Mouse (Mus musculus): ENCODE data around the gene Olfr666. TPM values are rescaled to one million over a fixed set of nuclear protein-coding genes. Genes with fewer than 3 reads are reported as not detected.
"Not testable (repeated sequence)": the region's sequence is repeated elsewhere in the genome, so short reads cannot be mapped to it uniquely, and the experiment has no call there.

Olfr666 gene
- polyA plus RNA-seq (2015; fragmentation: Nextera tagmentation; extraction: Ambion mirVana): not detected in 2 replicates

DNA sequence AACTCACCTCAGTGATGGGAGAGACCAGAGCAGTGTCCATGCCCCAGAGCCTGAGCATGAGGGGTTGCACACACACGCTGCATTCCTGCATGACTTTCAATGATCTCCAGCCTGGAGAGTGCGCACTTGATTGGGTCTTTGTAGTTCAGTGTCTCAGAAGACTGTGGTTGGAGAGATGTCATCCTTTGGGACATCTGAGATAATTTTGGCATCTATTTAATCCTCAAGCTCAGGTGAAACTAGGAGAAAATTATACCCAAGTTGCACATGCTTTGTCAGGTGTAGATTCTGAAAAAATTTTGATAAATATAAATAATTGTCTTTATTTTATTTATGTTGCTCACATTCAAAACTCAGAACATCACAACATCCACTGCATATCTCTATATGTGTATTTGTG lies at the start of gene Olfr666:
Gene Olfr666 (minus strand): TSS at position 101 of the 400 bp plus-strand sequence.
- H3K9ac ChIP-seq (replicated peaks): no peak within 1 kb of the TSS
- ATAC-seq (replicated peaks): no peak
- no peak within 1 kb of the TSS for H3K27ac ChIP-seq (replicated peaks)
- H3K4me1 ChIP-seq: no peaks in the 10 kb centered on the region
- no peak within 1 kb of the TSS for H3K4me2 ChIP-seq (replicated peaks)
- no peaks in the 10 kb centered on the region for H3K27me3 ChIP-seq
- H3K36me3 ChIP-seq: no peaks in the 10 kb centered on the region
- H3K4me3 ChIP-seq: no peak within 1 kb of the TSS
- no peaks in the 10 kb centered on the region for H3K9me3 ChIP-seq
- 91% methylated on average over 2 of the region's 2 CpGs for WGBS

DNA sequence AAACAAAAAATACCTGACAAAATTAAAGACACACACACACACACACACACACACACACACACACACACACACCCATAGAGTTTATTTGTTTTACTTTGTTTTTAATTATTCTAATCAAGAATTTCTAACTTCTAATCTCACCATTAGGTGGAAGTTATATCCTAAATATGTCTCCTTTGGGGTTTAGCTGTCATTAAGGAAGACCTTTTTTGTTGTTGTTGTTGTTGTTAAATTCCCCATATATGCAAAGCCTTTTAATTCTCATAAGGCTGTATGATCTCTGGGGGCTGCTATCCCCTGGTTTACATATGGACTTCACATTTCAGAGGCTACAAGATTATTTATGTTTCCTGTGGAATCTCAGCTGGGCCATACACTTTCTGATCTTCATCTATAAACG lies 38.2 kb upstream of the Olfr666 start, which contains the start of gene Olfr669:
Gene Olfr669 (plus strand): TSS at position 301 of the 400 bp plus-strand sequence.
- ATAC-seq (replicated peaks): no peak
- H3K27me3 ChIP-seq: no peaks in the 10 kb centered on the region
- no peak within 1 kb of the TSS for H3K4me3 ChIP-seq
- H3K4me1 ChIP-seq: no peaks in the 10 kb centered on the region
- no peaks in the 10 kb centered on the region for H3K36me3 ChIP-seq
- H3K9ac ChIP-seq (replicated peaks): no peak within 1 kb of the TSS
- no peaks in the 10 kb centered on the region for H3K9me3 ChIP-seq
- H3K4me2 ChIP-seq (replicated peaks): no peak within 1 kb of the TSS
- WGBS: 94% methylated on average over 1 of the region's 1 CpGs
- no peak within 1 kb of the TSS for H3K27ac ChIP-seq (replicated peaks)

- H3K36me3 ChIP-seq: no peaks in the 10 kb centered on the region
- no peak within 1 kb of the TSS for H3K4me3 ChIP-seq
- ATAC-seq (replicated peaks): no peak
These were observed 32.2 kb upstream of the Olfr666 start, which contains the start of gene Olfr668 for GRCm38 (mm10) chr7:104927957-104928356. Gene Olfr668, minus strand, starts transcription at chr7:104928057.

DNA sequence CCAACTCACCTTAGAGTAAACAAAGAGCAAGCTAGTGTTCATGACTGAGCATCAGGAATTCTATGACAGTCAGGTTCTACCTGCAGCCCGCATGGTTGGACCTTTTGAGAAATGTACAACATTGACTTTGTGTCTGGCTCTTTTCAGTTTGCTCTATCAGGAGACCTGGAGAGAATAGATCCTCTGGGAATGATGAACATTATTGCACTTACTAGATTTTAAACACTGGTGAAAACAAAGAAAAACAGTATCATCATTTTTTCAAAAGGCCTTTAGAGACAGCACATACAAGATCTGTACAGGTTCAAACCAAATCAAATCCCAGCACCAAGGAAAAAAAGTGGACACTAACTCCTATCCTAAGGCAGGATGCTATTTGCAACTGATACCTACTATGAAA lies 25.6 kb upstream of the Olfr666 start, which contains the start of gene Olfr667:
Gene Olfr667 (minus strand): TSS at position 101 of the 400 bp plus-strand sequence.
- Histone ChIP-seq H3K36me3 (no peaks in the 10 kb centered on the region), H3K4me2 (replicated peaks) (no peak within 1 kb of the TSS), H3K27me3 (no peaks in the 10 kb centered on the region), H3K4me1 (no peaks in the 10 kb centered on the region), H3K9ac (replicated peaks) (no peak within 1 kb of the TSS), H3K27ac (replicated peaks) (no peak within 1 kb of the TSS), H3K4me3 (no peak within 1 kb of the TSS), H3K9me3 (no peaks in the 10 kb centered on the region)
- 90% methylated on average over 1 of the region's 1 CpGs for WGBS
- no peak for ATAC-seq (replicated peaks)

More at GRCm38 (mm10) chr7:104927957-104928356, 32.2 kb upstream of the Olfr666 start, which contains the start of gene Olfr668:
- WGBS: 80% methylated on average over 1 of the region's 1 CpGs
- no peaks in the 10 kb centered on the region for H3K4me1 ChIP-seq
- H3K9me3 ChIP-seq: no peaks in the 10 kb centered on the region
- H3K9ac ChIP-seq (replicated peaks): no peak within 1 kb of the TSS
- H3K4me2 ChIP-seq (replicated peaks): no peak within 1 kb of the TSS
- H3K27me3 ChIP-seq: no peaks in the 10 kb centered on the region
- no peak within 1 kb of the TSS for H3K27ac ChIP-seq (replicated peaks)

- Histone ChIP-seq H3K27ac (replicated peaks) (no peak within 1 kb of the TSS), H3K27me3 (no peaks in the 10 kb centered on the region), H3K4me1 (no peaks in the 10 kb centered on the region), H3K4me3 (no peak within 1 kb of the TSS), H3K4me2 (replicated peaks) (no peak within 1 kb of the TSS), H3K9me3 (no peaks in the 10 kb centered on the region), H3K36me3 (no peaks in the 10 kb centered on the region), H3K9ac (replicated peaks) (no peak within 1 kb of the TSS)
- WGBS: 46% methylated on average over 1 of the region's 1 CpGs
- no peak for ATAC-seq (replicated peaks)
These were observed 18.0 kb downstream of the Olfr666 start, which contains the start of gene Olfr665 for GRCm38 (mm10) chr7:104877731-104878130. Gene Olfr665, plus strand, starts transcription at chr7:104878031.

DNA sequence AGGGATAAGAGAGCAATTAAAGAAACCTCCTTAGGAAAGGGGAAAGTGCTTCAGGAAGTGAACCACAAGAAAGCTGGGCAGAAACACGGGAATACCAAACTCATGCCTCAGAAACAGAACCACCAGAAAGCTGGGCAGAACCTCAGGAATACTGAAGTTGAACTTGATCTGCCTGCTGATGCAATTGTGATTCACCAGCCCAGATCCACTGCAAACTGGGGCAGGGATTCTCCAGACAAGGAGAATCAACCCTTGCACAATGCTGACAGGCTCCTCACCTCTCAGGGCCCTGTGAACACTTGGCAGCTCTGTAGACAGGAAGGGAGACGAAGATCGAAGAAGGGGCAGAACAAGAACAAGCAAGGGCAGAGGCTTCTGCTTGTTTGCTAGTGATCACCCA lies 34.4 kb downstream of the Olfr666 start:
- Histone ChIP-seq H3K36me3 (no peaks in the 10 kb centered on the region), H3K4me2 (replicated peaks) (no peak overlapping the region), H3K4me1 (no peaks in the 10 kb centered on the region), H3K4me3 (no peak overlapping the region), H3K27me3 (no peaks in the 10 kb centered on the region), H3K9ac (replicated peaks) (no peak overlapping the region), H3K27ac (replicated peaks) (no peak overlapping the region), H3K9me3 (no peaks in the 10 kb centered on the region)
- ATAC-seq (replicated peaks): no peak
- 86% methylated on average over 3 of the region's 3 CpGs for WGBS

GRCm38 (mm10) chr7:104857683-104858082 lies 38.1 kb downstream of the Olfr666 start:
- no peaks in the 10 kb centered on the region for H3K36me3 ChIP-seq
- 85% methylated on average over 1 of the region's 1 CpGs for WGBS
- no peaks in the 10 kb centered on the region for H3K4me1 ChIP-seq
- no peak overlapping the region for H3K4me3 ChIP-seq
- H3K27me3 ChIP-seq: no peaks in the 10 kb centered on the region
- H3K9ac ChIP-seq (replicated peaks): no peak overlapping the region
- ATAC-seq (replicated peaks): no peak
- H3K9me3 ChIP-seq: no peaks in the 10 kb centered on the region
- no peak overlapping the region for H3K27ac ChIP-seq (replicated peaks)
- H3K4me2 ChIP-seq (replicated peaks): no peak overlapping the region

- not testable (repeated sequence) for H3K4me3 ChIP-seq; ATAC-seq (replicated peaks); H3K4me1 ChIP-seq; H3K36me3 ChIP-seq; H3K9ac ChIP-seq (replicated peaks); H3K27ac ChIP-seq (replicated peaks); H3K27me3 ChIP-seq; H3K4me2 ChIP-seq (replicated peaks); H3K9me3 ChIP-seq
- WGBS: 71% methylated on average over 2 of the region's 2 CpGs
These were observed 39.0 kb downstream of the Olfr666 start, which contains the start of gene Usp17la for GRCm38 (mm10) chr7:104856709-104857108. Gene Usp17la, plus strand, starts transcription at chr7:104857009.

DNA sequence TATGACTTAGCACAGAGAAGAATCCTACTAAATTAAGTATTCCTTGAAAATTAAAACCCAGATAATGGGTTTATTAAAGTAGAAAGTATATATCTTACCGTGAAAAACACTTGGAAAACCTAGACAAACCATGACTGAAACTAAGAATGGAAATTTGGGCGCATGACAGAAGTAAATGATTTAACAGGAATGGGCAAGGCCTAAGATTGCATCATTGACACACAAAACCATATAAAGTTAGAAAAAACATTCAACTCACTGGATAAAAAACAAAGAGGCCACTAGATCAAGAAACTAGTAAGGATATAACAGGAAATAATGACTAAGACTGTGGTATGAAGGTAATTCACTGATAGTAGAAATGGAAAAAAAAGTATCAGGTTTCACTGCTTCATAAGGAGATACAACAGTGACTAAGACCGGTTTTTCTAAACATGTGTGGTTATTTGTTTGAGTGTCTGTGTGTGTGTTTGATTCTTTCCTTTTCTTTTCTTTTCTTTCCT lies 40.5 kb downstream of the Olfr666 start:
- Histone ChIP-seq H3K36me3 (no peaks in the 10 kb centered on the region), H3K27me3 (no peaks in the 10 kb centered on the region), H3K27ac (replicated peaks) (no peak overlapping the region), H3K4me2 (replicated peaks) (no peak overlapping the region), H3K4me3 (no peak overlapping the region), H3K9ac (replicated peaks) (no peak overlapping the region), H3K4me1 (no peaks in the 10 kb centered on the region), H3K9me3 (no peaks in the 10 kb centered on the region)
- ATAC-seq (replicated peaks): no peak
- 87% methylated on average over 3 of the region's 3 CpGs for WGBS

GRCm38 (mm10) chr7:104851546-104851945 lies 44.2 kb downstream of the Olfr666 start:
- H3K9ac ChIP-seq (replicated peaks); H3K4me1 ChIP-seq; H3K27ac ChIP-seq (replicated peaks); H3K4me3 ChIP-seq; ATAC-seq (replicated peaks); H3K4me2 ChIP-seq (replicated peaks); H3K36me3 ChIP-seq; H3K9me3 ChIP-seq; H3K27me3 ChIP-seq: not testable (repeated sequence)
- 71% methylated on average over 2 of the region's 2 CpGs for WGBS

DNA sequence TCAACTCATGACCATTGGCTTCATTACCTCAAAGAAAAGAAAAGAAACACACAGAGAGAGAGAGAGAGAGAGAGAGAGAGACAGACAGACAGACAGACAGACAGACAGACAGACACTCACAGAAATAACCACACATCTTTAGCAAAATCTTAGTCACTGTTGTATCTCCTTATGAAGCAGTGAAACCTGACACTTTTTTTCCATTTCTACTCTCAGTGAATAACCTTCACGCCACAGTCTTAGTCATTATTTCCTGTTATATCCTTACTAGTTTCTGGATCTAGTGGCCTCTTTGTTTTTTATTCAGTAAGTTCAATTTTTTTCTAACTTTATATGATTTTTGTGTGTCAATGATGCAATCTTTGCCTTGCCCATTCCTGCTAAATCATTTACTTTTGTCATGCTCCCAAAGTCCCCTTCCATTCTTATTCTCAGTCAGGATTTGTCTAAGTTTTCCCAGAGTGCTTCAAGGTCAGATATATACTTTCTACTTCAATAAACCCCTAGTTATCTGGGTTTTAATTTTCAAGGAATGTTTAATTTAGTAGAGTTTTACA lies 51.9 kb downstream of the Olfr666 start:
- WGBS: 89% methylated on average over 1 of the region's 1 CpGs
- no peak overlapping the region for H3K27ac ChIP-seq (replicated peaks)
- H3K27me3 ChIP-seq: no peaks in the 10 kb centered on the region
- H3K9me3 ChIP-seq: no peaks in the 10 kb centered on the region
- H3K4me2 ChIP-seq (replicated peaks): no peak overlapping the region
- no peak overlapping the region for H3K4me3 ChIP-seq
- H3K9ac ChIP-seq (replicated peaks): no peak overlapping the region
- no peaks in the 10 kb centered on the region for H3K4me1 ChIP-seq
- no peaks in the 10 kb centered on the region for H3K36me3 ChIP-seq
- ATAC-seq (replicated peaks): no peak

- no peak within 1 kb of the TSS for H3K9ac ChIP-seq (replicated peaks)
- no peak within 1 kb of the TSS for H3K4me2 ChIP-seq (replicated peaks)
- no peaks in the 10 kb centered on the region for H3K9me3 ChIP-seq
- WGBS: 52% methylated on average over 1 of the region's 1 CpGs
- no peaks in the 10 kb centered on the region for H3K4me1 ChIP-seq
- H3K36me3 ChIP-seq: no peaks in the 10 kb centered on the region
- ATAC-seq (replicated peaks): no peak
- H3K4me3 ChIP-seq: no peak within 1 kb of the TSS
- no peak within 1 kb of the TSS for H3K27ac ChIP-seq (replicated peaks)
- no peaks in the 10 kb centered on the region for H3K27me3 ChIP-seq
These were observed 53.2 kb downstream of the Olfr666 start, which contains the start of gene Usp17lb for GRCm38 (mm10) chr7:104842503-104842902. Gene Usp17lb, minus strand, starts transcription at chr7:104842603.
